Comparison of ENCODE assay signal across 12 mouse cellular contexts in the genomic region with DNA sequence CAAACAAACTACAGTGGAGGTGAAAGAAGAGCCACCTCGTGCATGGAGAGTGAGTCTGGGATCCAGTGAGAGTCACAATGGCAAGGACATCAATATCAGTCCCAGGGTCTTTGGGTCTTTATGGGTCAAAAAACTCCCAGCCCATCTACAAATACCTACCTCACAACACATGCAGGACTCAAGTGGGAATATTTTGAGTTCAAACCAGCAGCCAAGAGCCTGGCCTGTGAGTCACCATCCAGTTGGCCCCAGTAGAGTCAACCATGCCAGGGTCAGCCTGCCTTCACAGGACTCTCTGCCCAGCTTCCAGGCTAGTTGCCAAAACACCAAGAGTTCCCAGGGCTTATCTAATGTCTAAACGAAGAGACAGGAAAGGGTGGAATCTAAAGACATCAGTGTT. TPM values are rescaled to one million over a fixed set of nuclear protein-coding genes. Genes with fewer than 3 reads are reported as not detected.
DNase-seq lines count a peak whose midpoint lies in the region; TF ChIP-seq lines count a peak whose summit lies in the region.
"Not testable (repeated sequence)": the region's sequence is repeated elsewhere in the genome, so short reads cannot be mapped to it uniquely, and the experiment has no call there.
"Had no signal": no experiment of that assay in that cellular context is flagged by ENCODE, and none has a peak within 500 bp of the region (broad histone marks: within the 10 kb centered on the region; RNA-seq: fewer than 3 reads in every experiment).

No protein-coding gene starts in this region.

- DNase-seq in 3134 (ENCODE audit: extremely low read depth, insufficient read length, low spot score) = peak; percentile 0
- DNase-seq in adrenal gland, adult (ENCODE audit: inconsistent age in 2 of 2, low spot score in 1 of 2) = peak; percentile 10 to 50
- DNase-seq in adrenal gland, adult 8-10 months = peak; percentile 3
- DNase-seq in gastrocnemius, adult 2 months = not testable (repeated sequence)
- peak; percentile 3 for DNase-seq in ovary, adult 18-20 months (ENCODE audit: low spot score)

- not testable (repeated sequence) for TF ChIP-seq CTCF in gastrocnemius, adult 2 months (IDR thresholded peaks at IDR 0.05)

- H3K27ac ChIP-seq in gastrocnemius, adult 2 months = not testable (repeated sequence)

- 0 out of 2 replicates have a peak overlapping the region, but pooled peaks have one; percentile 17 for H3K4me3 ChIP-seq in gastrocnemius, adult 2 months

- intact Hi-C loops in gastrocnemius, adult 2 months (cut with DNase I) = not testable (repeated sequence)

RNA-seq across cellular contexts. Expression of a gene that starts 5.7 kb away (rescaled TPM):
- not detected for total RNA-seq in adrenal gland, adult 8-10 months (2022)
- not detected for total RNA-seq in gastrocnemius, adult 2 months (2021)
- total RNA-seq: adrenal gland, postnatal 10 days; adrenal gland, postnatal 25 days; adrenal gland, postnatal 4 days; common myeloid progenitor, adult 5-6 weeks; ES-E14; forebrain, postnatal 0 days; MEL had no signal

RNA-seq across cellular contexts. Expression of a gene that starts 49.3 kb away (rescaled TPM):
- not detected for total RNA-seq in adrenal gland, adult 8-10 months (2022)
- total RNA-seq in gastrocnemius, adult 2 months (2021) = not detected
- total RNA-seq: adrenal gland, postnatal 10 days; adrenal gland, postnatal 25 days; adrenal gland, postnatal 4 days; common myeloid progenitor, adult 5-6 weeks; ES-E14; forebrain, postnatal 0 days; MEL had no signal
